Mouse (Mus musculus): ENCODE measurements around the gene Dagla. TPM values are rescaled to one million over a fixed set of nuclear protein-coding genes. Genes with fewer than 3 reads are reported as not detected.
A peak's percentile ranks its signal among the peaks of the same experiment; 100 is the strongest.

The Dagla gene
- total RNA-seq, 1 experiment from 2014 or later = not detected

DNA sequence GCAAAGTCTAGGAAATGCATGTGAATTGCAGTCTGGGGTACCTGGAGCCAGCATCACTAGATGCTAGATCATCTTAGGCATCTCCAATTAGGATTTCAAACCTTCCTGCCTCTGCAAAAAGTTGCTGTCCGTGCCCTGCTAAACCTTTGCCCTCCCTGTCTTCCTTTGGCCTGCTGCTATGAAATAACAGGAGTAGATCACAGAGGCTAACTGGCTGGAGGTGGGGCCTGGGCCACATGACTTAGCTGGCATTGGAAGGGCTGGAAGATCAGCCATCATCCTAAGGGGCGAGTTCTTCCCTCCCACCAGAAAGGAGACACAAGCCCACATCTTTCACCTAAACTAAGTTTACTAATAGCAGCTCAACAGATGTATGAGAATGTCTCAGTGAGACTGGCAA is 4.3 kb upstream of the Dagla start:
- no peak for ATAC-seq (replicated peaks; ENCODE audit: low read depth, poor library complexity, severe bottlenecking)

DNA sequence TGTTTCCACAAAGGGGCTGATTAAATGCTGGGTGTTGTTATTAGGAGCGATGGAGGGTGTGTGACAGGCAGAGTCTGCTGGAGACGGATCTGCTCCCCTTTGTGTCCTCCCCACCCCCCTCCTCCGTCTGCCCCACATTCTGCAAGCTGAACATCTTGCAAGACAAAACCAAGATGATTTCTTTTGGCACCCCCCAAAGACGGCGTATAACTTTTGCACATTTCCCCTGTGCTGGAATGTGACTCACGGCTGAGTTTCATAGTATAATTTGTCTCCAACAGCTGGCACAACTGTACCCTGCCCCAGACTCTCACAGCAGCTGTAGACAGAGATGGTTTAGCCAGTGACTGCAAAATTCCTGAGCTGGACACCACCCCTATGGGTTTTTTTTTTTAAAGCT is 3.3 kb upstream of the Dagla start:
- no peak for ATAC-seq (replicated peaks; ENCODE audit: low read depth, poor library complexity, severe bottlenecking)

DNA sequence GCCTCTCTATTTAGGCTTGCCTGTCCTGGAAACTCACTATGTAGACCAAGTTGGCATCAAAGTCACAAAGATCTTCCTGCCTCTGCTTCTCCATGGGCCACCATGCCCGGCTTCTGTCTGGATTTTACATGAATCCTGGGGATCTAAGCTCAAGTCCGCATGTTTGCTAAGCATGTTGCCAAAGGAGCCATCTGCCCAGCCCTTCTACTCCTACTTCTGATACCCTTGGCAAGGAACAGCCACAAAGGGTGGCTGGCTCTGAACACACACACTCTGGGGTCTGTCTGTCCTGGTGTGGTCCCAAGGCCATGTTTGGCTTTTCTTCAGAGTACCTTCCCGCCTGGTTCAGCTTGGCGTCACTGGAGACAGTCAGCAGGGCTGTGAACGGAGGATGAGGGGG is 2.7 kb upstream of the Dagla start:
- no peak for ATAC-seq (replicated peaks; ENCODE audit: low read depth, poor library complexity, severe bottlenecking)

DNA sequence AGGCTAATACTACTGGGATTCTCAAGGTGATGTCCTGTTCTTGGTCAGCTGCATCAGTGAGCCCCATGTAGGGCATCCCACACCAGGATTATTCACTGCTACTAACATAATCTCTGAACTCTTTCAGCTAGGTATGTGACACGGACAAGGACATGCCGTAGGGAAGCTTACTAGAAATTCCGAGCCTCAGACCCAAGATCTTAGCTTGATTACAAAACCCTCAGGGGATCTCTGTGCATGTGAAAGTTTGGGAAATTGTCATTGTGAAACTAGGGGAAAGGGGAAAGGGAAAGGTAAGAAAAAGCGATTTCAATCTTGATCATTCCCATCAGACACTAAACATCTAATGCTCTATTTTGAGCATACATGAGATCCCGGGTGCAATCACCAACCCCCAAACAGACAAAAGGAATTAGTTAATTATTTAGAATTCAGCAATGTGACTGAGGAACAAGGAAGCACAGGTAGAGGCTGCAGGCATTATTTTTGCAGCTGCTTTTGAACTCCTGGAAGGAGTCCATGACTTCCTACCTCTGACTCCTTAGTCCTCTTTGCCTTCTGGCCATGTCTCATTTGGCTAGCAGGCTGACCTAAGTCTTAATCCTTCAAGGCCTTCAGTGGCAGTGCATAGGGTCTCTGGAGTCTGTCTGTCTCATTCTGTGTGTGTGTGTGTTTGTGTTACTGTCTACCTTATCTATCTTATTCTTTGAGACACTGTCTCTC is 2.0 kb upstream of the Dagla start:
- ATAC-seq (replicated peaks; ENCODE audit: low read depth, poor library complexity, severe bottlenecking) = no peak

DNA sequence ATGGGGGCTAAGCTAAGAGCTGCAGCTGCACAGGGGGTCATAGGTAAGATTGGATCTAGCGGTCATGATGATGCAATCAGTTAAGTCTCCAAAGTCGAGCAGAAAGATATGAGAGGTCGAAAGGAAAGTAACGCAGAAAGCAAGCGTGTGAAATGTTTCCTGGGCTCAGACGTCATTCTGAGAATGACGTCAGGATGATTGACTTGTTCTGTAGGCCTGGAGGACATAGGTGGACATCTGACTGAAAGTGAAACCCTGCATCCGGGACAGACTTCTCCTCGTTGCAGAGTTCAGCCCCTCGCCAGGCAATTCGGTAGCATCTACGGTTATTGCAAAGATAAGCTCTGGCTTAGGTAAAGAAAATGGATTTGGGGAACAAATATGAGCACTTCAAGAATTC is 963 bp upstream of the Dagla start:
- ATAC-seq (replicated peaks; ENCODE audit: low read depth, poor library complexity, severe bottlenecking) = no peak

DNA sequence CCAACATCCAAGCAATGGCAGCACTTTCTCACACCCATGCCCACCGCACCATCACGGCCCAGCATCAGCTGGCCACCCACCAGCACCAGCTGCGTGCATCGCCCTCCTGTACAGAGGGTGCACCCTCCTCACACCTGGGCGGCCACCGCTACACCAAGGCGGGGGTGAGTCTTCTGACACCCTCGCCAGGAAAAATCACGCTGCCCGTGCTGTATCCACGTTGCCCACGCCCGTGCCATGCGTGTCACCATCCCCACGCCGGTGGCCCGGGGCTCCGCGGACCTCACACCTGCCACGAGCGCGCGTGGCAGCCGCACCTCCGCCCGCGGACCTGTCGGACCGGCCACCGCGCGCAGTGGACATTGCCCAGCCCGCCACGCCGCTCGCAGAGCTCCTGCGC is 282 bp downstream of the Dagla start:
- ATAC-seq (replicated peaks; ENCODE audit: low read depth, poor library complexity, severe bottlenecking) = no peak

DNA sequence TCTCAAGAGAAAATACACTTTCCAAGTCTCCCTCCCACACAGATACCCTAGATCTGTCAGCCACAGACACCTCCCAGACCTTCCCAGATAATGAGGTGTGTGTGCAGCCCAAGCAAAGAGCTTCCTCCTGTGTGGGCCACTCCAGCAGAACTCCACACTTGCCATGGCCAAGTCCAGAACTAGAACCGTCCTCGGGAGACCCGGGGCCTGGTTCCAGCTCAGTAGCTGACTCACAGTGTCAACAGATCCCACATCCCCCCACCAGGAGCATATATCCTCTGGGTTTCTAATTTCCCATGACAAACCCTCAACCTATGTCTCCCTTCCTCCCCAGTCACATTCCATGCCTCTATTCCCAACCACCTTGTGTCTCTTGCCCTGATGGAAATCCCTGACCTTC is 1.8 kb downstream of the Dagla start:
- ATAC-seq (replicated peaks; ENCODE audit: low read depth, poor library complexity, severe bottlenecking) = no peak

DNA sequence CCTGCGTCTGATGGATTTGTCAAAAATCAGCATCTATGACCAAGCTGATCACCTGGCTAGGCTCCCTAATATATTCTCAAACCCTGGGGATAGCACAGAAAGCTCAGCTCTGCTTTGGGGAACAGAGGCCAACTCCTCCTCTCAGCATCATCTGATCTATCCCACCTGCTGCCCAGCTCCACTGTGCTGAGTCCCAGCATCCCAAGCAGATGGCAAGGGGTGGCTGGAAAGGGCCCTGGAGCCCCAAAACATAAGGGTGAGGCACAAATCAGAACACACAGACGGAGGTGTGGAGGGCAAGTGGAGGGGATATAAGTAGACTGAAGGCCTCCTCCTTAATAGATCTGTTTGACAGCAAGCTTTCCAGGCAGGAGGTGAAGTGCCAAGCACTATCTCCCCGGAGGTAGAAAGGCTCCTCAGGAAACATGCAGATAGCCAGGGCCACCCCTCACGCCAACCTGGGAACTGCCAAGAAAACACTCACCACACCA is 2.8 kb downstream of the Dagla start:
- no peak for ATAC-seq (replicated peaks; ENCODE audit: low read depth, poor library complexity, severe bottlenecking)

DNA sequence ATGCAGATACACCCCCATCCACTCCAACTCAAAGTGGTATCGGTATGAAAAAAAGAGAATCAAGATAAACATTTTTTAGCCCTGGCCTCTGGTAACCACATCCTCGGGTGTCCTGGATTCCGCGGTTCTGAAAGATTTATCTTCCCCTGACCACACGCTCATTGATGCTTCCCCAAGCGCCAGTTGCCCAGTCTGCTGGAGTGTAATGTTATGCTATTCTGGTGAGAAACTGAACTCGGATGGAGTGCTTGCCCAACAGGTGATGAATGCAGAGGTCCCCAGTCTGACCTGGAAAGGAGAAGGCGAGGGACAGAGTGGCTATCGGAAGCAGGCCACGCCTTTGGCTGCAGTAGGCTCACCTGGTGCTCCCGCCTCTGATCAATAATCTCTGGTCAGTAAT is 3.4 kb downstream of the Dagla start:
- ATAC-seq (replicated peaks; ENCODE audit: low read depth, poor library complexity, severe bottlenecking) = peak; percentile 33

DNA sequence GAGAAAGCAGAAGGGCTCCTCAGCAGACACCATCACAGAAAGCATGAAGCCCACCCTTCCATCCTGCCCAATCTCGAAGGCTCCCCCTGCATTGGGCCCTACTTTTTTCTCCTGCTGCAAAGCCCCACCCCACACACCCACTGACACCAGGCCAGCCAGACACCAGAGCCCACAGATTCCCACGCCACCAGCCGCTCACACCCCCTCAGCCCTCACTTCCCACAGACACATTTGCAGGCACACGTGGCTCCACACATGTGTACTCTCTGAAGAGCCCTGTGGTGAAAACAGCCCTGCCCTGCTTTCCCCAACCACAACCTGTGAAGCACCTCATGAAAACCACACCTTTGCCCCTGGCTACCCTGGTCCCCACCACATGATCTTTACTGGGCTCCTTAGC is 3.9 kb downstream of the Dagla start:
- ATAC-seq (replicated peaks; ENCODE audit: low read depth, poor library complexity, severe bottlenecking) = peak; percentile 10; the same call in 1 of the 2 replicates

DNA sequence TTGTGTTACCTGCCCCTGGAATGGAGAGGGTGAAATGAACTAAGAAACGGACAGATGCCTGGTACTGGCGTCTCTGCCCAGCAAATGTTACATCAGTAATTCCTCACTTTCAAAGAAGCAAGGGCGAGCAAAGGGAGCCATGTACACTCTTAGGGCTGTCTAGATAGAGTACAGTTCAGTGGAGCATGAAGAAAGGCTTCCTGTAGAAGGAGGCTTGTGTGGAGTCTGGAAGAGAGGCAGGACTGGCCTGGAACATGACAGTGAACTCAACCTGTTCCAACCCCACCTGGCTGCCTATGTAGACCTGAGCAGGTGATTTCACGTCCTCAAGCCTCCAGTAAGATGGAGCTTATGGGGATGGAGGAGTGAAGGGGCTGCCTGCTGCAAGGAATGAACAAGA is 6.4 kb downstream of the Dagla start:
- ATAC-seq (replicated peaks; ENCODE audit: low read depth, poor library complexity, severe bottlenecking) = no peak

DNA sequence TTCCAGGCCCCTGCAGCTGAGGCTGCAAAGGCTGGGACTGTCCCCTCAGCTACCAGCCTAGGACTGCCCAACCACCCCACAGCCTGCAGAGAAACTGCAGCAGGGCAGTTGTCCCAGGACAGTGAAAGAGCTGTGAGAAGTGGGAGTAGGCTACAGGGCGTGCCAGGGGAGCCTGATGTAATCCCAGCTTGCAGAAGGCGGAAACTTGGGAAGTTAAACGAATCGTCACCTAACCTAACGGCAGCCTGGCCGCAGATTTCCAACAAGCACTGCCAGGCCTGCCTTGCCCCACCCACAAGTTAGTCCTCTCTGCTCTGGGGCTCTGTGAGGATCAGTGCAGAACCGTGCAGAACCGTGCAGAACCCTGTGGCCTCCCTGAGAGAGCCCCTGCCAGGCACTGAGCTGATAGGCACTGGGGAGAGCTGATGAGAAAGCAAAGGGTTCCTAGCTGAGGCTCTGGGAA is 7.6 kb downstream of the Dagla start:
- ATAC-seq (replicated peaks; ENCODE audit: low read depth, poor library complexity, severe bottlenecking) = no peak

DNA sequence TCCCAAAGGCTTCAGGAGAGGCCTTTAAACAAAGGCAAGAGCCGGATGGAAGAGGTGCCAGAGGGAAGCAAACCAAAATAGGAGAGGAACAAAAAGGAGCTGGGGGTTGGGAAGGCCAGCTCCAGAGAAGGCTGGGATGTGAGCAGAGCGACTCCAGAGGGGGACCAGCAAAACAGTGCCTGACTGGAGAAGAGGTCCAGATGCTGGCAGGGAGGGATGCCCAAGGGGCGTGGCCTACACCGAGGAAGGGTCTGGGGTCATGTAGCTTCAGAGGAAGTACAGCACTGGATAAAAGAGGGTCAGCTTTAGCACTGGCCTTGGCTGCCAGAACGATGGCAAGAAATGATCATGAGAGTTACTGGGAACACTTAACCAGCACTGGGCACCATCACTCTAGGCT is 8.4 kb downstream of the Dagla start:
- no peak for ATAC-seq (replicated peaks; ENCODE audit: low read depth, poor library complexity, severe bottlenecking)

DNA sequence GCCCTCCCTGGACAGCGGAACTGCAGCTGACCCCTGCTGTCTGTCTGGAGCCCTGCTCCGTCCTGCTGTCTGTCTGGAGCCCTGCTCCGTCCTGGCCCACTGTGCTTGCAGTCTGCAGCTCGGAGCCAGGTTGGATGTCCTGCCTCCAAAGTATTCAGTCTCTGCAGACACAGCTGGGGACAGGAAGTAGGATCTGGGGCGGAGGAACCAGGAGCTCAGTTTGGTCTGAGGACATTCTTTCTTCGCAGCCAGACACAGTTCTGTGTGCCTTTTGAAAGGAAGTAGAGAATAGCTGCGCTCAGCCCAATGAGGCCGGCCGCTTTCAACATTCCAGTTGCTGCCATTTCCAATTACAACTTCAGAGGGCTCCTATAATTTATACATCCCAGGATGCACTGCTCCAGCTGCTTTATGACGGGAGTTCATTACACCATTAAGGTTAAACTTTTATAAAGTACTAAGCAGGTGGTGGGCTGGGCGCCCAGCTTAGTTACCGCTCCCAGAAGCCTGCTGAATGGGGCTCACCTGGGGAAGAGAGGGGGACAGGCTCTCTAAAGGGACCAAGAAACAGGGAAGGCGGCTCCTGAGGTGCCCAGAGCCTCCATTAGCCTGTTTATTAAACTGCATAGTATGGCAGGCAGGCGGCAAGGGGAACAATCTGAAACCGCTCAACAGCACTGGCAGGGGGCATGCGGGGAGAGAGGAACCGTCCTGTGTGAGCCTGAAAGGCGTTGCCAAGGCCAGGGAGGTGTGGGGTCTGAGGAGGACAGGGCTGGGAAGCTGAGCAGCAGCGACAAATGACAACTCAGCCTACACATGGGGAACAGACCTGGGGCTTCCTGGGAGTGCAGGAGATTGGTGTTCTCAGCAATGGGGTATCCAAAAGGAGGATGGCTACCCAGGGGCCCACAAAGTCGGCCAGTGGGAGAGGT is 9.8 kb downstream of the Dagla start:
- ATAC-seq (replicated peaks; ENCODE audit: low read depth, poor library complexity, severe bottlenecking) = no peak

DNA sequence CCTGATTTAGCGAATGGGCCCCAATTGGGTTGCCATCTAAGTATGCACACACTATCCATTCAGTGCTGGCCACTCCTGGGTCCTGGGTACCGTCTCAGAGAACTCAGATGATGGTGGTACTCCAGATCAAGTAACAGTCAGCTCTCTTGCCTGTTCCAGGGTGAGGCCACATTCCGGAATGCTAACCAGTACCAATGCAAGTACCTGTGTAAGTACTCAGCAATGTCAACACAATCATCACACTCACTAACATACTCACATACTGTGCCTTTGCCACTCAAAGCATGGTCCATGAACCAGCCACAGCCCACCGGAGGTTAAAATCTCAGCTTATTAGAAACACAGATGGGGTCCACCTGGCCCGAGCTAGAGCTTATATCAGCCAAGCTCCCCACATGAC is 10.7 kb downstream of the Dagla start:
- no peak for ATAC-seq (replicated peaks; ENCODE audit: low read depth, poor library complexity, severe bottlenecking)

DNA sequence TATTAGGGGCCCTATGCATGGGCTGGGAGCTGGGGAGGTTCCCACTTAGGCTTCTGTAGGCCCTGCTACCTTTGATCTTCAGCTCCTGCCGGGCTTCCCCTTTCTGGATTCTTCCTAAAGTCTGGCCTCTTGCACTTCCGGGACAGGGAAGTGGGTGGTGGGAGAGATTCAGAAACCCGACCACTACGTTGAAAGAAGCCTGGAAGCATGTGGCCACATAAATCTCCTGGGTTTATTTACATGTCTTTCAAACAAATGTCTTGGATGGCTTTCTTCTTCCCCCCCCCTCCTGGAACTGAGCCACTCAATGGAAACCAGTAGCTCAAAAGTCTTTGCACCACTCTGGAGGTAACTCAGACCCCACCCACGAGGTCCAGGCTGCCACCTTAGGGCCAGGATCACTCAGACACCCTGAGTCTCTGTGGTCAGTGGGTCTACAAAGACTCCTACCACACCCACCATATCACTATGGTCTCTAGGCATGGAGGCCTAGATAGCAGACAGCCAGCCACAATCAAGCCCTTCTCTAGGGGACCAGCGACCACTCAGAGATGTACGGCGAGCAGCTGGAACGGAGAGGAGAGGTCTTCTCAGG is 12.7 kb downstream of the Dagla start:
- ATAC-seq (replicated peaks; ENCODE audit: low read depth, poor library complexity, severe bottlenecking) = no peak

DNA sequence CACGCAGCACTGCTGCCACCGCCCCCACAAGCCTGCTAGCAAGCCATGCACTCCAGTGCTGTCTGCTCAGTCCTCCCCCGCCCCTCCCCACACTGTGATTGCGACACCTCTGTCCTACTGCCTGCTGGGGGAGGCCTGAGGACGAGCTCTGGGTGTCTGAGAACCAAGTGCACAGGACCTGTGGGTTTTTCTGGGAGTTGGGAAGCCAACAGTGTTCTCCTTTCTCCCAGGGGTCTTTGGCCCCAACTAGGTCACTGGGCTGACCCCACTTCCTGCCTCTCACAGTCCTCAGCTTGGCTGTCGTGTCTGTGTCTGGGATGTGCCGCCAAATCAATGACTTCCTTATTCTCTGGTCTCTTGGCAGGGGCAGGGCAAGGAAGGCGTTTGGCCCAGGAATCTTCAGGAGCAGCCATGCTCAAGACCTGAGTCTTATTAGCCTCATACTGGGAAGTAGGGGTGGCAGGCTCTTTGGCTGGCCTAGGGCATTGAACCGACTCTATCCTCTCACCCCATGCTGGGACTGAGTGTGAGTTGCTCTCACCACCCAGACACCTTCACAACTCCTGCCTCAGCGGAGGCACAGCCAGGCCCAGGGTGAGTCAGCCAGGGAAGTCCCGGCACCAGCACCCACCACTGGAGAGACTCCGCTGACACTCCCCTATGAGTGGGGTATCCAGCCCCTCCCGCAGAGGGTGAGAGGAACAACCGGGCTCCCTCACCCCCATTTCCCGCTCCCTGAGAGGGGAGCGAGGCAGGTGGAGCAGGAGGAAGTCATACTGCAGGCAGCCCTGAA is 14.3 kb downstream of the Dagla start:
- ATAC-seq (replicated peaks; ENCODE audit: low read depth, poor library complexity, severe bottlenecking) = peak; percentile 73

DNA sequence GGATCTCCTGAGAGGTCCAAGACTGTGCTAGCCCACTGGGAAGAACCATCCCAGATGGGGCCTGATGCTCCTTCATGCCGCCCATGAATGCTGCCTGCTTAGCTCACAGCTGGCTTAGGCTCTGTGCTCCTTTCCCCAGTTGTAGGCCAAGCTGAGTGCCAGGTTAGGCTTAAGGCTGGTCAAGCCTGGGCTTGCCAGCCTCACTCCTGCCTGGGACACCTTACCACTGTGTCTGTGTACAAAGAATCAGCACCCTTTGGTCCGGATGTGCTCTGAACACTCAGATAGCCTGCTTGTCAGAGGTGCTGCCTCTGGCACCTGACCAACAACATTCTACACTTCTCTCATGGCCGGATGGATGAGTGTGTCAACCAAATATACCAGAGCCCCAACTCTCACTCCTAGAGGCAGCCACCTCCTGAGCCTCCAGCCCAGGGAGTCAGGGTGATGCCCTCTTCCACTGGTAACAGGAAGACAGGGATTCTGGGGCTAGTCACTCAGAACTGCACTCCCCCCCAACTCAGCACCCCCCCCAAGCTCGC is 15.0 kb downstream of the Dagla start:
- no peak for ATAC-seq (replicated peaks; ENCODE audit: low read depth, poor library complexity, severe bottlenecking)

DNA sequence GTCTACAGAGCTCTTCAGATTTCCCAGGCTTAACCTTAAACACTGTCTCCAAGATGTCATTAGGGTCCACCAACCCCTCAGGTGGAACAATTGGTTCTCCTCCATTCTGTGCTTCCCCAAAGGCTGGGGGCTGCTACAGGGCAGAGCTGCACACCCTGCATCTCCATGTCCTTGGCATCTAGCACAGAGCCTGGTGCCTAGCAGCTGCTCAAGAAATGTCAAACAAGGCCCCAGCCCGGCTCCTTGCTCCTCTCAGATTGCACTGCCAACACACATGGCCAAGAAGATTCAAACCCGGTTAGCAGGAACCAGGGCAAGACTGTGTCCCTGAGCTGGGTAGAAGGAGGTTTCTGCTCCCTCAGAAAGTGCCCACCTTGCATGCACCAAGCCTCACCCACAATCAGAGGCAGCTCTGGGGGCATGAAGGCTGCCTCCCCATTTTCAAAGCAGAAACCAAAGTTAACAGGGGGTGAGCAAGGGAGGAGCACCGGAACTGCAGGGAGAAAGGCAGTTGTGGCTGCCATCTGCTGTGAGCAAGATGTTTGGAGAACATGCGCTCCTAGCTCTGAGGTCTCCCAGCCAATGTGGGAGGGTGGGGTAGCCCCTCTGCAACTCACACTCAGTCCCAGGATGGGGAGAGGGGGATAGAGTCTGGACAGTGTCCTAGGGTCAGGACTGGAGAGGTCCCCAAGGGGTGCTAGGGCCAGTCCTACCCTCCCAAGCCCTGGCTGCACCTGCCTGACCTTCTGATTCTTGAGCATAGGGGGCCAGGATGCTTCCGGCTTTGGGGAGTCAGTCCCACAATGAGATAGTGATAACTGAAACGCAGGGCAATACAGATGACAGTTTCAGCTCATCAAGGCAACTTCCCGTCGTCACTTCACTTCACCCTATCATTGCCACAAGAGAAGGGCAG is 16.3 kb downstream of the Dagla start:
- no peak for ATAC-seq (replicated peaks; ENCODE audit: low read depth, poor library complexity, severe bottlenecking)
